Mouse (Mus musculus): ENCODE data around the gene Gm11168.
A peak's percentile ranks its signal among the peaks of the same experiment; 100 is the strongest.
"Not testable (repeated sequence)": the region's sequence is repeated elsewhere in the genome, so short reads cannot be mapped to it uniquely, and the experiment has no call there.

Gene Gm11168

DNA sequence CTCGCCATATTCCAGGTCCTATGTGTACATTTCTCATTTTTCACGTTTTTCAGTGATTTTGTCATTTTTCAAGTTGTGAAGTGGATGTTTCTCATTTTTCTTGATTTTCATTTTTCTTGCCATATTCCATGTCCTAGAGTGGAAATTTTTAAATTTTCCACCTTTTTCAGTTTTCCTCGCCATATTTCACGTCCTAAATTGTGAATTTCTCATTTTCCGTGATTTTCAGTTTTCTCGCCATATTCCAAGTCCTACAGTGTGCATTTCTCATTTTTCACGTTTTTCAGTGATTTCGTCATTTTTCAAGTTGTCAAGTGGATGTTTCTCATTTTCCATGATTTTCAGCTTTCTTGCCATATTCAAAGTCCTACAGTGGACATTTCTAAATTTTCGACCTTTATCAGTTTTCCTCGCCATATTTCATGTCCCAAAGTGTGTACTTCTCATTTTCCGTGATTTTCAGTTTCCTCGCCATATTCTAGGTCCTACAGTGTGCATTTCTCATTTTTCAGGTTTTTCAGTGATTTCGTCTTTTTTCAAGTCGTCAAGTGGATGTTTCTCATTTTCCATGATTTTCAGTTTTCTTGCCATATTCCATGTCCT, at the start of gene Gm11168:
Gene Gm11168, plus strand, starts transcription at position 553 of the 603 bp plus-strand sequence.
- not testable (repeated sequence) for DNase-seq (ENCODE audit: low spot score in 2 of 2)

DNA sequence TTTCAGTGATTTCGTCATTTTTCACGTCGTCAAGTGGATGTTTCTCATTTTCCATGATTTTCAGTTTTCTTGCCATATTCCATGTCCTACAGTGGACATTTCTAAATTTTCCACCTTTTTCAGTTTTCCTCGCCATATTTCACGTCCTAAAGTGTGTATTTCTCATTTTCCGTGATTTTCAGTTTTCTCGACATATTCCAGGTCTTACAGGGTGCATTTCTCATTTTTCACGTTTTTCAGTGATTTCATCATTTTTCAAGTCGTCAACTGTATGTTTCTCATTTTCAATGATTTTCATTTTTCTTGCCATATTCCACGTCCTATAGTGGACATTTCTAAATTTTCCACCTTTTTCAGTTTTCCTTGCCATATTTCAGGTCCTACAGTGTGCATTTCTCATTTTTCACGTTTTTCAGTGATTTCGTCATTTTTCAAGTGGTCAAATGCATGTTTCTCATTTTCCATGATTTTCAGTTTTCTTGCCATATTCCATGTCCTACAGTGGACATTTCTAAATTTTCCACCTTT, 2.6 kb upstream of the Gm11168 start, which contains the start of gene Gm10722:
Gene Gm10722, plus strand, starts transcription at position 478 of the 528 bp plus-strand sequence.
- peak; percentile 8 to 18 for DNase-seq (ENCODE audit: low spot score in 2 of 2)

GRCm38 (mm10) chr9:3001006-3001405, 2.1 kb upstream of the Gm11168 start:
- peak; percentile 4 to 42 for DNase-seq (ENCODE audit: low spot score in 2 of 2)

DNA sequence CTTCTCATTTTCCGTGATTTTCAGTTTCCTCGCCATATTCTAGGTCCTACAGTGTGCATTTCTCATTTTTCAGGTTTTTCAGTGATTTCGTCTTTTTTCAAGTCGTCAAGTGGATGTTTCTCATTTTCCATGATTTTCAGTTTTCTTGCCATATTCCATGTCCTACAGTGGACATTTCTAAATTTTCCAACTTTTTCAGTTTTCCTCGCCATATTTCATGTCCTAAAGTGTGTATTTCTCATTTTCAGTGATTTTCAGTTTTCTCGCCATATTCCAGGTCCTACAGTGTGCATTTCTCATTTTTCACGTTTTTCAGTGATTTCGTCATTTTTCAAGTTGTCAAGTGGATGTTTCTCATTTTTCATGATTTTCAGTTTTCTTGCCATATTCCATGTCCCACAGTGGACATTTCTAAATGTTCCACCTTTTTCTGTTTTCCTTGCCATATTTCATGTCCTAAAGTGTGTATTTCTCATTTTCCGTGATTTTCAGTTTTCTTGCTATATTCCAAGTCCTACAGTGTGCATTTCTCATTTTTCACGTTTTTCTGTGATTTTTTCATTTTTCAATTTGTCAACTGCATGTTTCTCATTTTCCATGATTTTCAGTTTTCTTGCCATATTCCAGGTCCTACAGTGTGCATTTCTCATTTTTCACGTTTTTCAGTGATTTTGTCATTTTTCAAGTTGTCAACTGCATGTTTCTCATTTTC, 1.0 kb upstream of the Gm11168 start:
- DNase-seq (ENCODE audit: low spot score in 2 of 2): peak; percentile 99 to 100

DNA sequence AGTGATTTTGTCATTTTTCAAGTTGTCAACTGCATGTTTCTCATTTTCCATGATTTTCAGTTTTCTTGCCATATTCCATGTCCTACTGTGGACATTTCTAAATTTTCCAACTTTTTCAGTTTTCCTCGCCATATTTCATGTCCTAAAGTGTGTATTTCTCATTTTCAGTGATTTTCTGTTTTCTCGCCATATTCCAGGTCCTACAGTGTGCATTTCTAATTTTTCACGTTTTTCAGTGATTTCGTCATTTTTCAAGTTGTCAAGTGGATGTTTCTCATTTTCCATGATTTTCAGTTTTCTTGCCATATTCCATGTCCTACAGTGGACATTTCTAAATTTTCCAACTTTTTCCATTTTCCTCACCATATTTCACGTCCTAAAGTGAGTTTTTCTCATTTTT, 3.0 kb downstream of the Gm11168 start:
- DNase-seq (ENCODE audit: low spot score in 2 of 2): not testable (repeated sequence)

DNA sequence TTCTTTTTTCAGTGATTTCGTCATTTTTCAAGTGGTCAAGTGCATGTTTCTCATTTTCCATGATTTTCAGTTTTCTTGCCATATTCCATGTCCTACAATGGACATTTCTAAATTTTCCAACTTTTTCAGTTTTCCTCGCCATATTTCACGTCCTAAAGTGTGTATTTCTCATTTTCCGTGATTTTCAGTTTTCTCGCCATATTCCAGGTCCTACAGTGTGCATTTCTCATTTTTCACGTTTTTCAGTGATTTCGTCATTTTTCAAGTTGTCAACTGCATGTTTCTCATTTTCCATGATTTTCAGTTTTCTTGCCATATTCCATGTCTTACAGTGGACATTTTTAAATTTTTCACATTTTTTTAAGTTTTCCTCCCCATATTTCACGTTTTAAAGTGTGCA, 3.5 kb downstream of the Gm11168 start:
- peak; percentile 96 to 97 for DNase-seq (ENCODE audit: low spot score in 2 of 2)

DNA sequence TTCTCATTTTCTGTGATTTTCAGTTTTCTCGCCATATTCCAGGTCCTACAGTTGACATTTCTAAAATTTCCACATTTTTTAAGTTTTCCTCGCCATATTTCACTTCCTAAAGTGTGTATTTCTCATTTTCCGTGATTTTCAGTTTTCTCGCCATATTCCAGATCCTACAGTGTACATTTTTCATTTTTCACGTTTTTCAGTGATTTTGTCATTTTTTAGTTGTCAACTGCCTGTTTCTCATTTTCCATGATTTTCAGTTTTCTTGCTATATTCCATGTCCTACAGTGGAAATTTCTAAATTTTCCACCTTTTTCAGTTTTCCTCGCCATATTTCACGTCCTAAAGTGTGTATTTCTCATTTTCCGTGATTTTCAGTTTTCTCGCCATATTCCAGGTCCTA, 4.1 kb downstream of the Gm11168 start:
- DNase-seq (ENCODE audit: low spot score in 2 of 2): not testable (repeated sequence)

- not testable (repeated sequence) for DNase-seq (ENCODE audit: low spot score in 2 of 2)
Measured at GRCm38 (mm10) chr9:3009331-3009730, 6.2 kb downstream of the Gm11168 start.

GRCm38 (mm10) chr9:3012054-3012621, 9.0 kb downstream of the Gm11168 start:
- DNase-seq (ENCODE audit: low spot score in 2 of 2): not testable (repeated sequence)

DNA sequence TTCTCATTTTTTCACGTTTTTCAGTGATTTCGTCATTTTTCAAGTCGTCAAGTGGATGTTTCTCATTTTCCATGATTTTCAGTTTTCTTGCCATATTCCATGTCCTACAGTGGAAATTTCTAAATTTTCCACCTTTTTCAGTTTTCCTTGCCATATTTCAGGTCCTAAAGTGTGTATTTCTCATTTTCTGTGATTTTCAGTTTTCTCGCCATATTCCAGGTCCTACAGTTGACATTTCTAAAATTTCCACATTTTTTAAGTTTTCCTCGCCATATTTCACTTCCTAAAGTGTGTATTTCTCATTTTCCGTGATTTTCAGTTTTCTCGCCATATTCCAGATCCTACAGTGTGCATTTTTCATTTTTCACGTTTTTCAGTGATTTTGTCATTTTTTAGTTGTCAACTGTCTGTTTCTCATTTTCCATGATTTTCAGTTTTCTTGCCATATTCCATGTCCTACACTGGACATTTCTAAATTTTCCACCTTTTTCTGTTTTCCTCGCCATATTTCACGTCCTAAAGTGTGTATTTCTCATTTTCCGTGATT, 9.7 kb downstream of the Gm11168 start, which contains the start of gene Gm10721:
Gene Gm10721, plus strand, starts transcription at position 408 of the 547 bp plus-strand sequence.
- not testable (repeated sequence) for DNase-seq (ENCODE audit: low spot score in 2 of 2)

DNA sequence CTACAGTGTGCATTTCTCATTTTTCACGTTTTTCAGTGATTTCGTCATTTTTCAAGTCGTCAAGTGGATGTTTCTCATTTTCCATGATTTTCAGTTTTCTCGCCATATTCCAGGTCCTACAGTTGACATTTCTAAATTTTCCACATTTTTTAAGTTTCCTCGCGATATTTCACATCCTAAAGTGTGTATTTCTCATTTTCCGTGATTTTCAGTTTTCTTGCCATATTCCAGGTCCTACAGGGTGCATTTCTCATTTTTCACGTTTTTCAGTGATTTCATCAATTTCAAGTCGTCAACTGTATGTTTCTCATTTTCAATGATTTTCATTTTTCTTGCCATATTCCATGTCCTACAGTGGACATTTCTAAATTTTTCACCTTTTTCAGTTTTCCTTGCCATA, 12.2 kb downstream of the Gm11168 start, which contains the start of gene Gm10720:
Gene Gm10720, plus strand, starts transcription at position 301 of the 400 bp plus-strand sequence.
- DNase-seq (ENCODE audit: low spot score in 2 of 2): not testable (repeated sequence)

GRCm38 (mm10) chr9:3015896-3016295, 12.8 kb downstream of the Gm11168 start:
- DNase-seq (ENCODE audit: low spot score in 2 of 2): not testable (repeated sequence)

DNA sequence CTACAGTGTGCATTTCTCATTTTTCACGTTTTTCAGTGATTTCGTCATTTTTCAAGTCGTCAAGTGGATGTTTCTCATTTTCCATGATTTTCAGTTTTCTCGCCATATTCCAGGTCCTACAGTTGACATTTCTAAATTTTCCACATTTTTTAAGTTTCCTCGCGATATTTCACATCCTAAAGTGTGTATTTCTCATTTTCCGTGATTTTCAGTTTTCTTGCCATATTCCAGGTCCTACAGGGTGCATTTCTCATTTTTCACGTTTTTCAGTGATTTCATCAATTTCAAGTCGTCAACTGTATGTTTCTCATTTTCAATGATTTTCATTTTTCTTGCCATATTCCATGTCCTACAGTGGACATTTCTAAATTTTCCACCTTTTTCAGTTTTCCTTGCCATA, 14.0 kb downstream of the Gm11168 start, which contains the start of gene Gm10719:
Gene Gm10719, plus strand, starts transcription at position 301 of the 400 bp plus-strand sequence.
- not testable (repeated sequence) for DNase-seq (ENCODE audit: low spot score in 2 of 2)

- peak; percentile 29 to 68 for DNase-seq (ENCODE audit: low spot score in 2 of 2)
Measured at GRCm38 (mm10) chr9:3018944-3019343, 15.8 kb downstream of the Gm11168 start.

DNA sequence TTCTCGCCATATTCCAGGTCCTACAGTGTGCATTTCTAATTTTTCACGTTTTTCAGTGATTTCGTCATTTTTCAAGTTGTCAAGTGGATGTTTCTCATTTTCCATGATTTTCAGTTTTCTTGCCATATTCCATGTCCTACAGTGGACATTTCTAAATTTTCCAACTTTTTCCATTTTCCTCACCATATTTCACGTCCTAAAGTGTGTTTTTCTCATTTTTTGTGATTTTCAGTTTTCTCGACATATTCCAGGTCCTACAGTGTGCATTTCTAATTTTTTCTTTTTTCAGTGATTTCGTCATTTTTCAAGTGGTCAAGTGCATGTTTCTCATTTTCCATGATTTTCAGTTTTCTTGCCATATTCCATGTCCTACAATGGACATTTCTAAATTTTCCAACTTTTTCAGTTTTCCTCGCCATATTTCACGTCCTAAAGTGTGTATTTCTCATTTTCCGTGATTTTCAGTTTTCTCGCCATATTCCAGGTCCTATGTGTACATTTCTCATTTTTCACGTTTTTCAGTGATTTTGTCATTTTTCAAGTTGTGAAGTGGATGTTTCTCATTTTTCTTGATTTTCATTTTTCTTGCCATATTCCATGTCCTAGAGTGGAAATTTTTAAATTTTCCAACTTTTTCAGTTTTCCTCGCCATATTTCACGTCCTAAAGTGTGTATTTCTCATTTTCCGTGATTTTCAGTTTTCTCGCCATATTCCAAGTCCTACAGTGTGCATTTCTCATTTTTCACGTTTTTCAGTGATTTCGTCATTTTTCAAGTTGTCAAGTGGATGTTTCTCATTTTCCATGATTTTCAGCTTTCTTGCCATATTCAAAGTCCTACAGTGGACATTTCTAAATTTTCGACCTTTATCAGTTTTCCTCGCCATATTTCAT, 16.9 kb downstream of the Gm11168 start:
- peak; percentile 30 to 67 for DNase-seq (ENCODE audit: low spot score in 2 of 2)

GRCm38 (mm10) chr9:3022316-3023008, 19.3 kb downstream of the Gm11168 start:
- DNase-seq (ENCODE audit: low spot score in 2 of 2): peak; percentile 46 to 79

GRCm38 (mm10) chr9:3023312-3023984, 20.3 kb downstream of the Gm11168 start, which contains the start of gene Gm10718:
Gene Gm10718 (plus strand): TSS chr9:3023547.
- peak in 1 of 2 experiments; percentile 11 for DNase-seq (ENCODE audit: low spot score in 2 of 2)

- peak; percentile 65 to 82 for DNase-seq (ENCODE audit: low spot score in 2 of 2)
Measured at GRCm38 (mm10) chr9:3023985-3024648, 21.0 kb downstream of the Gm11168 start.

DNA sequence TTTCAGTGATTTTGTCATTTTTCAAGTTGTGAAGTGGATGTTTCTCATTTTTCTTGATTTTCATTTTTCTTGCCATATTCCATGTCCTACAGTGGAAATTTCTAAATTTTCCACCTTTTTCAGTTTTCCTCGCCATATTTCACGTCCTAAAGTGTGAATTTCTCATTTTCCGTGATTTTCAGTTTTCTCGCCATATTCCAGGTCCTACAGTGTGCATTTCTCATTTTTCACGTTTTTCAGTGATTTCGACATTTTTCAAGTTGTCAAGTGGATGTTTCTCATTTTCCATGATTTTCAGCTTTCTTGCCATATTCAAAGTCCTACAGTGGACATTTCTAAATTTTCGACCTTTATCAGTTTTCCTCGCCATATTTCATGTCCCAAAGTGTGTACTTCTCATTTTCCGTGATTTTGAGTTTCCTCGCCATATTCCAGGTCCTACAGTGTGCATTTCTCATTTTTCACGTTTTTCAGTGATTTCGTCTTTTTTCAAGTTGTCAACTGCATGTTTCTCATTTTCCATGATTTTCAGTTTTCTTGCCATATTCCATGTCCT, 21.8 kb downstream of the Gm11168 start, which contains the start of gene Gm10717:
Gene Gm10717, plus strand, starts transcription at position 506 of the 556 bp plus-strand sequence.
- DNase-seq (ENCODE audit: low spot score in 2 of 2): peak; percentile 11 to 60
